Mouse (Mus musculus) megakaryocyte, embryonic 14.5 days (primary cell): Measurements from ENCODE around the gene Zbtb17.

Experiments used
- FLI1 ChIP-seq: IDR thresholded peaks from 2 replicates; pipeline ENCODE4 v1.6.1; 2012; ENCODE audit warnings: low read length, inconsistent platforms, mixed read lengths
- GATA1 ChIP-seq: IDR thresholded peaks from 3 replicates; pipeline ENCODE4 v1.6.1; 2012; ENCODE audit warnings: mixed read lengths, low read length, inconsistent platforms, borderline replicate concordance

GRCm38 (mm10) chr4:141421423-141421822, 23.0 kb upstream of the Zbtb17 start:
- TF ChIP-seq GATA1, result no peak
- no peak for TF ChIP-seq FLI1
